Mouse (Mus musculus): ENCODE results near the gene Tiparp.

Gene Tiparp

DNA sequence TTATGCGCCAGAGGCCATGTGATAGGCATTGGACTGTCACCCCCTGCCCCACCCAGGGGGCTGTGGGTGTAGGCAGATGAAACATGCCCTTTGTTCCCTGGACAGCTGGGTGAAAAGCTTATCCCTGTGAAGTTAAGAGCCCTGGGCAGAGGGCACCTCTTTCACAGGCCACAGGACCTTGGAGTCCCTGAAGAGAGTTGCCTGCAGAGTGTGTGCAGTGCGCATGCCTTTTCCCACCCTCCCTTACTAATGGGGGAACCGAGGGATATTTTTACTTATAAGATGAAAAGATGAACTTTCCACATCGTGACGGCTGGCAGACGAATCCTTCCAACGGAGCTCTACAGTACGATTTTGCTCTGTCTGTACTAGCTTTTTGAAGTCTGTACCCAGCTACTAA lies 57.1 kb downstream of the Tiparp start:
- DNase-seq (ENCODE audit: low read depth), result no peak

GRCm38 (mm10) chr3:65585823-65586482 lies 57.7 kb downstream of the Tiparp start:
- DNase-seq (ENCODE audit: low read depth), result no peak

DNA sequence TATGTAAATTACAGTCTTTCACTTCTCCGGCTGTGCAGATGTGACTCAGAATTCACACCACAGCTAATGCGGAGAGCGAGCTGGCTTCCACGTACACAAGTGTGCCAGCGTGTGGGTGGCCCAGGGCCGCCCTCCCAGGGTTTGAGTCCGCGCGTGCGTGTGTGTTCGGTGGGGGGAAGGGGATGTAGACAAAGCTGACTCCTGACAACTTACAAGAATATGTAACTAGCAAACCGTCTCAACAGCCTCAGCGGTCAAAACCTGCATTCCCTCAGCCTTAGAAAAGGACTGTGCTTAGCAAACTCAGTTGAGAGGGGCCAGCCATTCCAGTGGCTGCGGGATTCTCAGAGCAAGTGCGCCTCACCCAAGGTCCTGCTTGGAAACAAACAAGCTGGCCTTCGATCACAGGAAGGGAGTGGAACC lies 58.3 kb downstream of the Tiparp start:
- no peak for DNase-seq (ENCODE audit: low read depth)

- no peak for DNase-seq (ENCODE audit: low read depth)
These were observed 58.8 kb downstream of the Tiparp start for GRCm38 (mm10) chr3:65586966-65587365.

DNA sequence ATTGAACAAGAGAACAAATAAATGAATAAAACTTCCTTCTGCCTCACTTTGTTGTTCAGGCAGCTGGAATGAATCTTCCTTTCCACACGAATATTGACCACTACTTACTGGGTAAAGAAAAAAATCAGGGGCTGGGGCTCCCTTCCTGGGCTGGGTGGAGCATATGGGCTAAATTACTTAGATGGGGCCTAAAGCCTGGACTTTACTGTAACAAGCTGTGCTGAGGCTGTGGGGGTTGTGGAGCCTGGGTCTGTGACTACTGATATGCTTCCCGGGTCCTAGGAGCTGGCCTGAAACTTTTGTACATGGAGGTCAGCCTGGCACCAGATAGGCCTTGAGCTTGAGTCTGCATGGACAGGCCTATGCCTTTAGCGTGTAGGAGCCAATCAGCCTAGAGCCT lies 60.2 kb downstream of the Tiparp start:
- no peak for DNase-seq (ENCODE audit: low read depth)

DNA sequence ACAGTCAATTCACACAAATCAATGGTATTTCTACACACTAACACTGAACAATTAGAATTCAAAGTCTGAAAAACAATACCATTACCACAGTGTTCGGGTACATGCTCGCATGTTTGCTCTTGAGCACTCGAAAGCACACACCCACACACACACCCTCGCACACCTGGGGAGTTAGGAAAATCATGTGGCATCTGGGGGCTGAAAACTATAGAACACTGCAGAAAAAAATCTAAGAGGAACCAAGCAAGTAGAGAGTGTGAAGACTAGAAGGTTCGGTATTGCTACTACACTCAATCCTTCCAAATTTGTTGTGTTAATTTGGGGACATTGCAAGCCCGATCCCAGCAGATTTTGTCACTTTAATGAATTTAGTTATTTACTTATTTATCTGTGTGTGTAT lies 64.6 kb downstream of the Tiparp start:
- no peak for DNase-seq (ENCODE audit: low read depth)

GRCm38 (mm10) chr3:65594493-65594892 lies 66.3 kb downstream of the Tiparp start:
- no peak for DNase-seq (ENCODE audit: low read depth)

DNA sequence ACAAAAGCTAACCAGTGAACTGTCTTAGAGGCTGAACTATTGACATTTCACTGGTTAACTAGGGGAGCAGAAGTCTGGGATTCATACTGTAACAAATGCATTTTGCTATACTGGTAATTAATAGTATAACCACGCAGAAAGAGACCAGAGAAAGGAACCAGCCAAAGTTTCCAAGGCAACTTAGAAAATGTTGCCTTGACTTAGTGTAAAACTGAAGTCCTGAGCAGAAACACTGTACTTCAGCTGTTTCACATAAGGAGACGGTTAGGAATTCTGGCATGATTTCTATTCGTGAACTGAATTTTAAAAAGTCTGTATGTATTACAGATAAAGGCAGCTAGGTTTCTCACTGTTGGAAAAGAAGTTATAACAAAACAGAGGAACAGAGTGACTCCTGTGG lies 67.0 kb downstream of the Tiparp start:
- DNase-seq (ENCODE audit: low read depth), result peak; percentile 33

- no peak for DNase-seq (ENCODE audit: low read depth)
These were observed 70.0 kb downstream of the Tiparp start for GRCm38 (mm10) chr3:65598071-65598830.

- DNase-seq (ENCODE audit: low read depth), result no peak
These were observed 70.9 kb downstream of the Tiparp start for GRCm38 (mm10) chr3:65599151-65599550.

DNA sequence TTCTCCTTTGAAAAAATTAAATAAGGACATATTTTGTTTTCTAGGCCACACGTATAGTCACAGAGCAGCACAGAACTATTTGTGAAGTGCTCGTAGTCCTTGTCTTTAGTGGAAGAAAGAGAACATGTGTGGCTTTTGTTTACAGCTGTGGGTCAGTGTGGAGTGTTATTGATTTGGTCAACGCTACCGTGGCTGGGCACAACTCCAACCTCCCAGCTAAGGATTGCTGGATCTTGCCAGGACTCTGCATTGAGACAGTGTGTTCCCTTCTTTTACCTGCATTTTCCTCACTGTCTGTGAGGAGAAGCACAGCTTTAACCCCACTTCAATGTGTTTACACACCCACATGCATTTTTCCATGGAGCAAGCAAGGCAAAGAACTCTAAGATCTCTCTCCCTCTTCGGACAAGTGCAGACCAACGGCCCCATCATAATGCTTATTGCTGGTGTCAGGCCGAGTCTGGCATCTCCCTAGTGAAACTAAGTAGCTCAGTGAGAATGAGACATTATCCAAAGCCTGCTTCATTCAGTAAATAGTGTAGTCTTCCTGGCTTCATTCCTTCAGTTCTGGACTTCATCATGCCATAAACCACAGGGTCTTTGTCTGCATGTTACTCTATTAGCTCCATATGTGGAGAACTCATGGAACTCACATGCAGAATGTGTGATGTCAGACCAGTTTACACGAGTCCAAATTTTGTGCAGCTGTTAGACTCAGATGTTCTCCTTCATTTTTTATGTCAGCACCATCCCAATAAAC lies 73.3 kb downstream of the Tiparp start:
- DNase-seq (ENCODE audit: low read depth), result peak; percentile 65

- peak; percentile 84 for DNase-seq (ENCODE audit: low read depth)
These were observed 75.3 kb downstream of the Tiparp start for GRCm38 (mm10) chr3:65603392-65604055.

Data from NIH3T3 (cell line).